Mouse (Mus musculus): ENCODE data around the gene Napsa.

- TF ChIP-seq CTCF (IDR thresholded peaks at IDR 0.05; ENCODE audit: low read depth, low read length) (no peak), TAL1 (conservative IDR thresholded peaks at IDR 0.05; ENCODE audit: low read depth, low read length) (no peak)
These were observed 56.3 kb downstream of the Napsa start for GRCm38 (mm10) chr7:44628402-44629034.
